Mouse (Mus musculus) neural tube, embryonic 15.5 days (tissue): ENCODE data around the gene Ap4e1. TPM values are rescaled to one million over a fixed set of nuclear protein-coding genes. Genes with fewer than 3 reads are reported as not detected.
"Not testable (repeated sequence)": the region's sequence is repeated elsewhere in the genome, so short reads cannot be mapped to it uniquely, and the experiment has no call there.

Experiments used
- ATAC-seq: fragments of 200-750 bp; cut with Nextera tagmentation; 2 replicates; pipeline ENCODE4 v1.8.0; 2017; ENCODE audit warnings: mild to moderate bottlenecking, moderate TSS enrichment, moderate library complexity; ENCODE audit not compliant: low FRiP score
- H3K27ac ChIP-seq: fragments of 300-500 bp; sonication (generic); replicated peaks from 2 replicates; pipeline ENCODE4 v1.5.1; 2015; ENCODE audit warnings: mild to moderate bottlenecking, inconsistent platforms
- H3K27me3 ChIP-seq: fragments of 300-500 bp; sonication (generic); replicated peaks from 2 replicates; pipeline ENCODE4 v1.6.1; 2015; ENCODE audit warnings: inconsistent platforms
- H3K36me3 ChIP-seq: fragments of 300-500 bp; sonication (generic); 2 replicates; pipeline ENCODE4 v1.6.1; 2015; ENCODE audit warnings: inconsistent platforms
- H3K4me1 ChIP-seq: fragments of 300-500 bp; sonication (generic); 2 replicates; pipeline ENCODE4 v1.6.1; 2015; ENCODE audit warnings: inconsistent platforms
- H3K4me2 ChIP-seq: fragments of 300-500 bp; sonication (generic); 2 replicates; pipeline ENCODE4 v1.6.1; 2015; ENCODE audit warnings: inconsistent platforms, mild to moderate bottlenecking, moderate library complexity
- H3K4me3 ChIP-seq: fragments of 300-500 bp; sonication (generic); replicated peaks from 2 replicates; pipeline ENCODE4 v1.5.1; 2015; ENCODE audit warnings: mild to moderate bottlenecking, inconsistent platforms
- H3K9ac ChIP-seq: fragments of 300-500 bp; sonication (generic); replicated peaks from 2 replicates; pipeline ENCODE4 v1.6.1; 2015; ENCODE audit warnings: mild to moderate bottlenecking, inconsistent platforms
- H3K9me3 ChIP-seq: fragments of 300-500 bp; sonication (generic); replicated peaks from 2 replicates; pipeline ENCODE4 v1.6.1; 2016; ENCODE audit warnings: inconsistent platforms
- WGBS: fragments of 180-500 bp; shearing (Covaris S2); methylation state at CpG from one replicate; pipeline ENCODE4 v1.1.7; 2015; ENCODE audit warnings: mixed read lengths; 5-methylcytosine and 5-hydroxymethylcytosine counted together
- microRNA-seq: library from miRNA; unstranded; fragments of <30 nt; microRNA quantifications from one replicate; pipeline ENCODE4, GENCODE M21; 2017
- polyA plus RNA-seq: library from polyadenylated mRNA; unstranded; fragments of >200 nt; fragmentation: Nextera tagmentation; extraction: Ambion mirVana; gene quantifications from 2 replicates; pipeline ENCODE4 v1.2.1, GENCODE M21; 2015

Gene Ap4e1
- polyA plus RNA-seq, 1 experiment from 2014 or later = 11.8 TPM

DNA sequence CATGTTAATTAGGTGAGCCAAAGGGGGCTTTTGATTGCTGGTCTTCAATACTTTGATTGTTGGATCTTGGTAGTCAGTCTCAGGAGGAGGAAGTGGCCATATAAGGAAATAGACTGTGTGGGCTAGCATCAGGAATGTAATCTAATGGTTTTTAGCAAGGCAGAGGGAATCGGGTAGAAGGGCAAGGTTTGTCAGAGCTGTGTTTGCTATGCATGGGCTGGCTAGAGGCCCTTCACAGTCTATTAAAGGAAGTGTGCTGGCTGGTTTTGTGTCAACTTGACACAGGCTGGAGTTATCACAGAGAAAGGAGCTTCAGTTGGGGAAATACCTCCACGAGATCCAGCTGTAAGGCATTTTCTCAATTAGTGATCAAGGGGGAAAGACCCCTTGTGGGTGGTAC, 70.5 kb downstream of the Ap4e1 start:
- H3K9me3 ChIP-seq, H3K27ac ChIP-seq, H3K27me3 ChIP-seq, ATAC-seq, H3K9ac ChIP-seq, H3K4me3 ChIP-seq, H3K36me3 ChIP-seq, H3K4me1 ChIP-seq, H3K4me2 ChIP-seq: not testable (repeated sequence)
- WGBS = 74% methylated on average over 2 of the region's 2 CpGs

DNA sequence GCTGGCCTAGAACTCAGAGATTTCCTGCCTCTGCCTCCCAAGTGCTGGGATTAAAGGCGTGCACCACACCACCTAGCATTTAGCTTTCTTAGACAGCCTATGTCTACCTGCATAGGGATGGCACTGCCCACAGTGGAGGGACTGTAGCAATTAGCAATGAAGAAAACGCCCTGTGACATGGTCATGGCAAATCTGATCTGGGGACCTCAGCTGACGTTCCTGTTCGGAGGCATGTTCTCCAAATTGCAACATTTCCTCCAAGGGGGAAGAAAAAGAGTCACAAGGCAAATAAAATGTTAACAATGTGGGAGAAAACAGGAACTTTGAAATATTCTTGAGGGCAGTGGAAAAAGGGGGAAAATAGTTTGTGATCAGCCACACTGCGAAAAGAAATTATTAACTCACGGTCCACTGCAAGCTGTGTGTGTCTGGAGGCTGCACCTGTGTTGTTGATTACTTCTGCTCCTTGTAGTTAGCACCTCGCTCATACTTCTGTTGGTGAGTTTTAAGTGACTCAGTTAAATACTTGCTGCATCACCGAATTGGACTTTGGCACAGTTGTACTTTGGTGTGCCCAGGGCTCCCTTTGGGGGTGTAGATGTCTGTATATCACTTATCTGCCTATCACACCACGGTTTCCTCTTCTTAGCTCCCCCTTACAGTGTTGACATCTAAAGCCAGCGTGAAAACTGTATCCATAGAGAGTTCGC, 71.5 kb downstream of the Ap4e1 start:
- Histone ChIP-seq H3K36me3 (no peaks in the 10 kb centered on the region), H3K4me3 (no peak overlapping the region), H3K9me3 (no peaks in the 10 kb centered on the region), H3K4me2 (no peak overlapping the region), H3K4me1 (no peaks in the 10 kb centered on the region), H3K27ac (no peak overlapping the region), H3K9ac (no peak overlapping the region), H3K27me3 (no peaks in the 10 kb centered on the region)
- ATAC-seq = no peak
- 91% methylated on average over 11 of the region's 11 CpGs for WGBS

DNA sequence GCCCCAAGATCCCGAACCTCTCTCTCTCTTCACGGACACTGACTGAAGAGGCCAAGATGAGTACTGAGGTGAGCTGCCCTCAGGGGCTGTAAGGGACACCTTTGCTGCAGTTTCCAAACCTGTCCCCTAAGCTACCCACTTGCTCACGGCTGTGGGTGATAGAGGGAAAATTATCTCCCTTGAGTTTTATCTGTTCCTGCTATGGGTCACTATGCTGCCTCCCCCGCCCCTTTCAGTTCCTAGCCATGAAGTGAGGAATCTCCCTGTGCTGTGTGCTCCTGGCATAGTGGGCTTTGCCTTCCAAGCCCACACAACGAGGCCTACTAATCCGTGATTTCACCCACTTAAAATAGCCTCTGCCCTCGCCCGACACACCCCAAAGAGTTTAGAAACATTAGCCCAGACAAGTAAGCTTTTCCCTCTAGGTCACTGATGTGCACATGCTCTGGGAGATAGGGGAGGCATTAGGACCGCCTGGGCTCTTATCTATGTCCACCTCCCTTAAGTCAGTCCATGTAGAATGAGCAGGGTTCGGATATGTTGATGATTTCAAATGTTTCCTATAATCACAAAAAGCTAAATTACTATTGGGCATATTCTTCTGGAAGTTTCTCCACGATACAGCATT, 72.2 kb downstream of the Ap4e1 start:
- H3K4me2 ChIP-seq = no peak overlapping the region
- ATAC-seq = no peak
- no peak overlapping the region for H3K9ac ChIP-seq
- no peak overlapping the region for H3K4me3 ChIP-seq
- H3K4me1 ChIP-seq = no peaks in the 10 kb centered on the region
- no peaks in the 10 kb centered on the region for H3K27me3 ChIP-seq
- H3K9me3 ChIP-seq = no peaks in the 10 kb centered on the region
- no peaks in the 10 kb centered on the region for H3K36me3 ChIP-seq
- 93% methylated on average over 11 of the region's 11 CpGs for WGBS
- no peak overlapping the region for H3K27ac ChIP-seq

DNA sequence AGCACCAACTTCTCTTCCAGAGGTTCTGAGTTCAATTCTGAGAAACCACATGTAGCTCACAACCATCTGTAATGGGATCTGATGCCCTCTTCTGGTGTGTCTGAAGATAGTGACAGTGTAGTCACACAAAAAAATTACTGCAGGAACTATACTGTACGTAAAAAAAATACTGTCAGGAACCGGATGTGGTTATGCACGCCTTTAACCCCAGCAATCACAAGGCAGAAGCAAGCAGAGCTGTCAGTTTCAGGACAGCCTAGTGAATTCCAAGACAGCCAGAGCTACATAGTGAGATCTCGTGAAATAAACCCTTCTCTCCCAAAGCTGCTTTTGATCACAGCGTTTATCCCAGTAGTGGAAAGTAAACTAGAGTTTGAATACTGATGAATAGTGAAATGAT, 77.7 kb downstream of the Ap4e1 start:
- no peak overlapping the region for H3K27ac ChIP-seq
- no peaks in the 10 kb centered on the region for H3K27me3 ChIP-seq
- no peak overlapping the region for H3K4me2 ChIP-seq
- peaks cover 10% of the 10 kb centered on the region for H3K36me3 ChIP-seq
- ATAC-seq = no peak
- WGBS = 92% methylated on average over 5 of the region's 5 CpGs
- H3K9me3 ChIP-seq = no peaks in the 10 kb centered on the region
- H3K4me3 ChIP-seq = no peak overlapping the region
- no peaks in the 10 kb centered on the region for H3K4me1 ChIP-seq
- no peak overlapping the region for H3K9ac ChIP-seq

DNA sequence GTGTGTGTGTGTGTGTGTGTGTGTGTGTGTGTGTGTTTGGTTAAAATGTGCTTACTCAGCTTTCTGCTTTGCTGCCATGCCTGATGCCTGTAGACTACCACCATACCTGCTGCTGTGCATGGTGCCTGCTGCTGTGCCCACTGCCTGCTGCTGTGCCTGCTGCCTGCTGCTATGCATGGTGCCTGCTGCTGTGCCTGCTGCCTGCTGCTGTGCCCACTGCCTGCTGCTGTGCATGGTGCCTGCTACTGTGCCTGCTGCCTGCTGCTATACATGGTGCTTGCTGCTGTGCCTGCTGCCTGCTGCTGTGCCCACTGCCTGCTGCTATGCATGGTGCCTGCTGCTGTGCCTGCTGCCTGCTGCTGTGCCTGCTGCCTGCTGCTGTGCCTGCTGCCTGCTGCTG, 81.6 kb downstream of the Ap4e1 start:
- not testable (repeated sequence) for ATAC-seq

DNA sequence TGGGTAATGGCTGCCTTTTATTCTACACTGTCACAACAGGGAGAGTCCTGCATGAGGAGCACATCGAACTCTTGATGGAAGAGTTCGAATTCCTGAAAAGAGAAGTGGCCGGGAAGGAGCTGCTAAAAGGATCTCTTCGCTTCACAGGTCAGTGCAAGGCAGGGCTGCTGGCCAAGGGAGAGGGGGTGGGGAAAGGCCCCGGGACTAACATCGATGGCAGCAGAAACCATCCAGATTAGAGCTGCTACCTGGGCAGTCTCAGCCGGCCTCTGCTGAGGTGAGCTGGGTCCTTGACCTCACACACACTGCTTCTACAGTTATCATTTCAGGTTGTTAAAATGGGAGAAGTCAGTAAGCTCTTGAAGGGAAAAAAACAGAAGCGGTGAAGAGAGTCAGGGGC, 83.5 kb downstream of the Ap4e1 start:
- Histone ChIP-seq H3K9ac (no peak overlapping the region), H3K36me3 (peaks cover 5% of the 10 kb centered on the region), H3K4me1 (no peaks in the 10 kb centered on the region), H3K27me3 (no peaks in the 10 kb centered on the region), H3K4me3 (no peak overlapping the region), H3K4me2 (no peak overlapping the region), H3K27ac (no peak overlapping the region), H3K9me3 (no peaks in the 10 kb centered on the region)
- WGBS = 82% methylated on average over 8 of the region's 8 CpGs
- no peak for ATAC-seq

More for the DNA sequence above, 81.6 kb downstream of the Ap4e1 start:
- H3K4me1 ChIP-seq, H3K4me2 ChIP-seq, H3K9ac ChIP-seq, H3K27ac ChIP-seq, H3K9me3 ChIP-seq, H3K36me3 ChIP-seq, H3K4me3 ChIP-seq, H3K27me3 ChIP-seq: not testable (repeated sequence)

DNA sequence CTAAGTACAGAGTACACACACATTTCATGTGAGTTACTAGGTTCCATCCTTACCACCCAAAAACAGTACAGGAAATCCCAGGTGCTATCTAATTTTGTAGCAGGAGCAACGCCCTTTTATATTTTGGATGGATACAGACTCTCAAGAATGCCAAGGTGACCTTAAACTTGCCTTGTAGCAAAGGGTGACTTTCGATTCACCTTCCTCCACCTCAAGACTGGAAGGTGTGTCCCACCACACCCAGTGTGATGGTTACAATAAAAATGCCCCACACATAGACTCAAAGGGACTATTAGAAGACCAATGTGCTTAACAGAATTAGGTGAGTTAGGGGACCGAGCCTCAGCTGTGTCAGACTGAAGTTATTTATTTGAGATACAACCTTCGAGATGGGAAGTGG, 100.5 kb downstream of the Ap4e1 start:
- Histone ChIP-seq H3K4me2 (no peak overlapping the region), H3K9ac (no peak overlapping the region), H3K27me3 (no peaks in the 10 kb centered on the region), H3K36me3 (peaks cover 30% of the 10 kb centered on the region), H3K4me1 (no peaks in the 10 kb centered on the region), H3K4me3 (no peak overlapping the region), H3K27ac (no peak overlapping the region), H3K9me3 (no peaks in the 10 kb centered on the region)
- ATAC-seq = no peak
- 97% methylated on average over 4 of the region's 4 CpGs for WGBS

Small RNAs within 50 kb of the gene (microRNA-seq; reads per million reads assigned to microRNA genes)
- gene Gm24081 = not detected

Other genes with a start within 250 kb of the Ap4e1 start
- 2.1 and 2.6 TPM in 2 replicates for gene Usp50, start 225.2 kb upstream of the Ap4e1 start, polyA plus RNA-seq
- gene Trpm7, start 132.5 kb upstream of the Ap4e1 start, polyA plus RNA-seq = 28.5 and 38.1 TPM in 2 replicates
- 30.7 and 44.1 TPM in 2 replicates for gene Sppl2a, start 75.5 kb upstream of the Ap4e1 start, polyA plus RNA-seq
- gene Blvra, start 61.9 kb downstream of the Ap4e1 start, polyA plus RNA-seq = 34.4 and 40.9 TPM in 2 replicates
- gene Ncaph, start 125.2 kb downstream of the Ap4e1 start, polyA plus RNA-seq = 10.2 and 26.5 TPM in 2 replicates
- 12.1 and 14.8 TPM in 2 replicates for gene Itpripl1, start 134.7 kb downstream of the Ap4e1 start, polyA plus RNA-seq
- 0.64 and 0.92 TPM in 2 replicates for gene 1810024B03Rik, start 199.6 kb downstream of the Ap4e1 start, polyA plus RNA-seq
- 40.0 and 45.6 TPM in 2 replicates for gene Snrnp200, start 199.7 kb downstream of the Ap4e1 start, polyA plus RNA-seq
- 64.6 and 68.5 TPM in 2 replicates for gene Ciao1, start 239.1 kb downstream of the Ap4e1 start, polyA plus RNA-seq
- gene Tmem127, start 239.2 kb downstream of the Ap4e1 start, polyA plus RNA-seq = 53.8 and 55.6 TPM in 2 replicates